Mouse (Mus musculus) spleen, adult 2 months (tissue): ENCODE measurements around the gene Rdh8. TPM values are rescaled to one million over a fixed set of nuclear protein-coding genes. Genes with fewer than 3 reads are reported as not detected.

Experiments used
- DNase-seq, 2 experiments: peaks; one replicate each; pipeline versions ENCODE4 v3.0.0 to v3.0.0-alpha.2; 2012 to 2021; ENCODE audit warnings: low spot score in 2 of 2, low read depth in 1 of 2
- H3K27ac ChIP-seq: fragments of 200-500 bp; 2 replicates; pipeline ENCODE4 v1.5.1; 2012; ENCODE audit warnings: low read length, inconsistent platforms; ENCODE audit not compliant: insufficient read depth
- H3K27me3 ChIP-seq: fragments of 200-500 bp; 2 replicates; pipeline ENCODE4 v1.6.1; 2012; ENCODE audit warnings: mild to moderate bottlenecking, moderate library complexity, low read length, inconsistent platforms; ENCODE audit not compliant: control insufficient read depth, insufficient read depth
- H3K36me3 ChIP-seq: fragments of 200-500 bp; 2 replicates; pipeline ENCODE4 v1.6.1; 2012; ENCODE audit warnings: mild to moderate bottlenecking, low read length, inconsistent platforms; ENCODE audit not compliant: control insufficient read depth, insufficient read depth
- H3K4me1 ChIP-seq: fragments of 200-500 bp; 2 replicates; pipeline ENCODE4 v1.6.1; 2011; ENCODE audit warnings: inconsistent platforms; ENCODE audit not compliant: control insufficient read depth, insufficient read depth, insufficient read length
- H3K4me3 ChIP-seq: fragments of 200-500 bp; 2 replicates; pipeline ENCODE4 v1.5.1; 2011; ENCODE audit warnings: mild to moderate bottlenecking, inconsistent platforms; ENCODE audit not compliant: insufficient read depth, insufficient read length; ENCODE audit errors: extremely low read depth
- CTCF ChIP-seq: fragments of 200-500 bp; IDR thresholded peaks from 2 replicates; pipeline ENCODE4 v1.5.1; 2011; ENCODE audit warnings: mild to moderate bottlenecking, inconsistent platforms; ENCODE audit not compliant: insufficient read depth, insufficient read length, insufficient replicate concordance; ENCODE audit errors: extremely low read depth
- POLR2A ChIP-seq: fragments of 200-500 bp; IDR thresholded peaks from 2 replicates; pipeline ENCODE4 v1.6.1; 2011; ENCODE audit warnings: low read depth, low read length, inconsistent platforms
- WGBS: fragments of 180-500 bp; shearing (Covaris S2); methylation state at CpG from one replicate; pipeline ENCODE4 v1.1.7; 2018; 5-methylcytosine and 5-hydroxymethylcytosine counted together
- polyA plus RNA-seq: library from polyadenylated mRNA; depleted of rRNA; stranded (reverse); fragments of >200 nt; gene quantifications from 2 replicates; pipeline ENCODE4 v1.2.3, GENCODE M21; 2012; rRNA removed

The Rdh8 gene
- polyA plus RNA-seq: not detected in 2 replicates

- WGBS: 93% methylated on average over 6 of the region's 6 CpGs
Observed at GRCm38 (mm10) chr9:20818236-20818635, at the start of gene Rdh8. TSS of gene Rdh8 (plus strand) at chr9:20818503.

GRCm38 (mm10) chr9:20781286-20781685, 37.0 kb upstream of the Rdh8 start:
- TF ChIP-seq POLR2A: no peak
- TF ChIP-seq CTCF: no peak
- 85% methylated on average over 3 of the region's 3 CpGs for WGBS
- H3K36me3 ChIP-seq: no peaks in the 10 kb centered on the region
- no peaks in the 10 kb centered on the region for H3K27me3 ChIP-seq
- no peak overlapping the region for H3K4me3 ChIP-seq
- H3K27ac ChIP-seq: no peak overlapping the region
- no peak for DNase-seq
- H3K4me1 ChIP-seq: no peaks in the 10 kb centered on the region

More at GRCm38 (mm10) chr9:20818236-20818635, at the start of gene Rdh8:
- no peak for TF ChIP-seq POLR2A
- TF ChIP-seq CTCF: no peak
- H3K27me3 ChIP-seq: peaks cover 2% of the 10 kb centered on the region; the same call in 1 of the 2 replicates
- no peak within 1 kb of the TSS for H3K27ac ChIP-seq
- DNase-seq: no peak
- H3K4me3 ChIP-seq: no peak within 1 kb of the TSS
- no peaks in the 10 kb centered on the region for H3K36me3 ChIP-seq
- H3K4me1 ChIP-seq: 0 out of 2 replicates have a peak, but pooled peaks cover 2% of the 10 kb centered on the region

- no peak for TF ChIP-seq POLR2A
- no peak for TF ChIP-seq CTCF
- DNase-seq: no peak
- WGBS: 79% methylated on average over 6 of the region's 6 CpGs
Observed at GRCm38 (mm10) chr9:20785055-20785454, 33.2 kb upstream of the Rdh8 start.

GRCm38 (mm10) chr9:20787992-20788391, 30.3 kb upstream of the Rdh8 start:
- no peak for TF ChIP-seq CTCF
- no peak for TF ChIP-seq POLR2A

More at GRCm38 (mm10) chr9:20785055-20785454, 33.2 kb upstream of the Rdh8 start:
- H3K27me3 ChIP-seq: no peaks in the 10 kb centered on the region
- H3K27ac ChIP-seq: no peak overlapping the region
- no peaks in the 10 kb centered on the region for H3K4me1 ChIP-seq
- no peak overlapping the region for H3K4me3 ChIP-seq
- H3K36me3 ChIP-seq: no peaks in the 10 kb centered on the region

DNA sequence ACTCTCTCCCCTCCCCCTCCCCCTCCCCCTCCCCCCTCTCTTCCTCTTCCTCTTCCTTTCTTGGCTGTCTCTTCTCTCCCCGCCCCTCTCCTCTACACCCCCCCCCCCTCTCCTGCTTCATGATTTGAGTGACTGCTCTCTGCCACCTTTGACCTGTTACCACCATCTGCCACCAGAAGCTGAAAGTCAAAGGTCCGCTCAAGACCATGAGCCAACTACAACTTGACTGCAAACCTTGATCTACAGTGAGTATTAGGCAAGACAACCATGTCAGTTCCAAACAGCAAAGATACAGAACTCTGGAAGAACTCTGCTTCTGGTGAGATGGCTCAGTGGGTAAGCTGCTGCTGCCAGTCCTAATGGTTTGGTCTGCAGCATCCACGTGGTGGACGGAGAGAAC, 28.7 kb upstream of the Rdh8 start:
- WGBS: 79% methylated on average over 3 of the region's 4 CpGs
- Histone ChIP-seq H3K27ac (no peak overlapping the region), H3K36me3 (no peaks in the 10 kb centered on the region), H3K27me3 (no peaks in the 10 kb centered on the region), H3K4me1 (no peaks in the 10 kb centered on the region), H3K4me3 (no peak overlapping the region)
- DNase-seq: no peak
- TF ChIP-seq CTCF (no peak), POLR2A (no peak)

More at GRCm38 (mm10) chr9:20787992-20788391, 30.3 kb upstream of the Rdh8 start:
- 83% methylated on average over 8 of the region's 8 CpGs for WGBS
- Histone ChIP-seq H3K4me1 (no peaks in the 10 kb centered on the region), H3K27ac (no peak overlapping the region), H3K36me3 (no peaks in the 10 kb centered on the region), H3K27me3 (no peaks in the 10 kb centered on the region), H3K4me3 (no peak overlapping the region)
- no peak for DNase-seq

DNA sequence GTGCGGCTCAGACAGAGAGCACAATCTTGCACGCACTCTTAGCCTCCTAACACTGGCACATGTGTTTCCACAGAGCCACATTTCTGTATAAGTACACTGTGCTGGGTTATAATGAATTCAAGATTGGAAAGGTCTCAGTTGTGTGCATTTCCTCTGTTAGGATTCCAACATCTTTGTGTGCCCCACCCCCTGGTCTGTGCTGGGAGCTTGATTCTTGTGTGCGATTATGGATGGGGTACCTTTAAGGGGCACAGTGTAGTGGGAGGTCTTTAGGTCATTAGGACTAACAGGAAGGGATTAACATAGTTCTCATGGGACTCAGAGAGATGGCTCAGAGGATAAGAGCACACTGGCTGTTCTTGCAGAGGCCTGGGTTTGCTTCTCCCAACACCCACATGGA, 28.0 kb upstream of the Rdh8 start:
- H3K4me1 ChIP-seq: no peaks in the 10 kb centered on the region
- no peak overlapping the region for H3K4me3 ChIP-seq
- TF ChIP-seq CTCF (no peak), POLR2A (no peak)
- DNase-seq: no peak
- H3K27me3 ChIP-seq: no peaks in the 10 kb centered on the region
- no peaks in the 10 kb centered on the region for H3K36me3 ChIP-seq
- no peak overlapping the region for H3K27ac ChIP-seq
- 83% methylated on average over 3 of the region's 3 CpGs for WGBS

DNA sequence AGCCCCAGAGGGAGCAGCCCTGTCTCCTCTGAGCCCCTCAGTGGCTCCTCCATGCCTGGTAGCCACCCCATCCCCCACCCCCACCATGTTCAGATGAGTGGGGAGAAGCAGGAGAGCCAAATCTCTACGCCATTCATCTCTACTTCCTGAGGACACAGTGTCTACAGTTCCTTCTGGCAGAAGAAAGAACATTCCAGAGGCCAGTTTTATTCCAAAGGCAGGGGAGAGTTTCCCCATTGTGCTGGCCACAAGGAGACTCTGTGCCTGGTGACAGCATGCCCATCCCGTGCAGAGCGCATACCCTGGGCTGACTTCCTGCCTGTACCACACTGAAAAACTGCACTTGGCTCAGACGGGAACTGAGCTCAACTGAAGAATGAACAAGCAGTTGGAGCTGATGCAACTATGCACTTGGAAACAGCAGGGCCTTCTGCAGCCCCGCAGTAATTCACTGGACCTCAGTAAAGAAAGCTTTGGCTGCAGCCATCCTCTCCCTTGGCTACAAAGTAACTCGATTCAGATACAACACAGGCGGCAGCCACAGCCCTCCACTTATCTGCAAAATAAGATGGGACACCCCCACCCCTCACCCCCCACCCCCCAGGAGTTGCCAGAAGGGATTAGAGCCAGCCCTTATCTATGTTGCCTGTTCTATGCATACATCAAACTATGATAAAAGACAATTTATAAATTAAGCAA, 24.0 kb upstream of the Rdh8 start:
- no peak for DNase-seq
- no peaks in the 10 kb centered on the region for H3K27me3 ChIP-seq
- H3K36me3 ChIP-seq: no peaks in the 10 kb centered on the region
- H3K27ac ChIP-seq: no peak overlapping the region
- no peaks in the 10 kb centered on the region for H3K4me1 ChIP-seq
- 17% methylated on average over 7 of the region's 7 CpGs for WGBS
- no peak for TF ChIP-seq CTCF
- no peak for TF ChIP-seq POLR2A
- no peak overlapping the region for H3K4me3 ChIP-seq
